Mouse (Mus musculus): ENCODE measurements around the gene Trim60. TPM values are rescaled to one million over a fixed set of nuclear protein-coding genes. Genes with fewer than 3 reads are reported as not detected.
"Not testable (repeated sequence)": the region's sequence is repeated elsewhere in the genome, so short reads cannot be mapped to it uniquely, and the experiment has no call there.

Trim60 gene
- total RNA-seq (2022), result not detected

- DNase-seq (ENCODE audit: low spot score in 2 of 2), result no peak
Observed at GRCm38 (mm10) chr8:65018423-65018822, at the start of gene Trim60, which contains the start of gene Trim61. Gene Trim60 (minus strand): TSS chr8:65018584. Gene Trim61 (minus strand): TSS chr8:65018523.

DNA sequence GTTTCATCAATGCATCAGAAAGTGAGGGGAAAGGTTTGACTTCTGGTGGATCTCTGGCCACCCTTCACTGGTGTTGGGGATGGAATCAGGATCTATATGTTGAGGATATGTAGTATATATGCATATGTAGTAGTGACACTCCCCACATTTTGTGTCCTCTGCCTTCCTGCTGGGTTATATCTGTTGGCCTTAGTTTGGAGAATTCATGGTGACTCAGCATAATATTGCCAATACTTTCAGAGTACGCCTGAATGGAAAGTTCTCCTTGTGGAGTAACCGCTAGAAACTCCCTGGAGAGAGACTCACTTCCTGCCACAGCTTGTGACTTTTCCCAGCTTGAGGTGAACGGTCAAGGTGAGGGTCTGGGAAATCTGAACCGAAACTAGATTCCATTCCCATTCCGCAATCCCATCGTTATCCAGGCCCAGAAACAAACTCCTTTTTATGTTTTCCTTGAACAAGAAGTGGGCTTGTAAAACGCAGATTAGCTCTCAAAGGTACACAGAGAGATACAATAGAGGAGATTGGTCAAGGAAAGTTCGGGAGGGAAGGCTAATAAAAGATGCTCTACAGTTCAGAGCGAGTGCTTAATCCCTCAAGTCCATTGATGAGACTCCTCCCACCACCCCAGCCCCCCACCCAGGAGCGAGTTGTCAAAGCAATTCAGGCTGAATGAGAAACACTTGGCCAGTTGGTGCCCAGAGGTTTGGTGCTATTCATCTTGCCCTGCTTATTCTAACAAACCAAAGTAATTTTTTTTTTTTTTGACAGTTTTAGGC, 49.5 kb upstream of the Trim60 start:
- DNase-seq (ENCODE audit: low spot score in 2 of 2), result no peak

DNA sequence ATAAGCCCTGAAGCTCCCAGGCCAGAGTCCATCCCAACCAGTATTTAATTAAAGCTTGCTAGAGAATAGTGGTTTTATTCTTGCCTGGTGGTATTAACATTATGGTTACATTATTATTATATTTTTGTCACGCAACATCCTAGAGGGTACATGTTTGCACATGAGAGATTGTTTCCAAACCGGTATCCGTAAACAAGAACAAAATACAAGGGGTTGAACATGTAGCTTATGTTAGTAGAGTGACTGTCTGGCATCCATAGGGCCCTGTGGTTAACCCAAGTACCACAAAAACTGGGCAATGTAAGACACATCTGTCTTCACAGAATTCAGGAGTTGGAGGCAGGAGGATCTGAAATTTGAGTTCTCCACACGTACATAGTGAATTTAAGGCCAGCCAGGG, 48.6 kb upstream of the Trim60 start:
- no peak for DNase-seq (ENCODE audit: low spot score in 2 of 2)

DNA sequence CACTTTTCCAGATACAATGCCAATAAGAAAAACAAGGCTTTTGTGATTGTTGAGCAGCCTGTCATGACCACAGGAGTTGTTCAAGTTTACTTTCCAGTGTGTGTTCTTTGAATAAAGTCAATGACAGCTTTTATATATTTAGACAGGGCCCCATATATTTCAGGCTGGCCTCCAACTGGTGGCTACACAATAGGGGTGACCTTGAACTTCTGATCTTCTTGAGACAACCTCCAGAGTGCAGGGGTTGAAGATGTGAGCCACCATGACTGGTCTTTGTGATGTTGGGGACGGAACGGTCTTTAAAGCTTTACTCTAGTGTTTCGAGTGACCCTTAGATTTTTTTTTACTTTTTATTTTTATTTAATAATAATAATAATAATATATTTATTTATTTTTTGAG, 47.2 kb upstream of the Trim60 start:
- DNase-seq (ENCODE audit: low spot score in 2 of 2), result no peak

DNA sequence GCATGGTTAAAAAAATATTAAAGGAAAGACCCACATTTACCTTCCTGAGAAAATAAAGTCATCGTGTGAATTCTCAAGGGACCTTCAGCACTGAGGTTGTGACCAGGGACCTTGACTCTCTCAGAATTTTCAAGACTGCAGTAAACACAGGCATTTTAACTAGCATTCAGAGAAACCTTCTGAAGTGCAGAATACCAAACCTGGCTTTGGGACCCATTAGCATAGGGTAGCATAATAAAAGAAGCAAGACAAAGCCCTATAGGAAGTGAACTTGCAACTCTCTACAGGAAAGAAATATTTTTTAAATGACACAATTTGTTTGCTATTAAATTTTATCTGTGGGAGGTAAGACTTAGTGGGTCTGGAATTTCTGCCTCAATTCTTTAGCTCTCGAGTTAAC, 45.7 kb upstream of the Trim60 start:
- no peak for DNase-seq (ENCODE audit: low spot score in 2 of 2)

DNA sequence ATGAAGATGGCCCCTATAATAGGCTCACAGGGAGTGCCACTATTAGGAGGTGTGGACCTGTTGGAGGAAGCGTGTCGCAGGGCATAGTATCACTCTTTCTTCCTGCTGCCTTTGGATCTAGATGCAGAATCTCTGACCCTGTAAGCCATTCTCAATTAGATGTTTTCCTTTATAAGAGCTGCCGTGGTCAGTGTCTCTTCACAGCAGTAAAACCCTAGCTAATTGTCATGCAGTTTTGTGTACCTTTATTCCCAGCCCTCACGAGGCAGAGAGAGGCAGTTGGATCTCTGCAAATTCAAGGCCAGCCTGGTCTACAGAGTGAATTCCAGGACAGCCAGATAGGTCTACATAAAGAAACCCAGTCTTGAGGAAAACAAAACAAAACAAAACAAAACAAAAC, 43.8 kb upstream of the Trim60 start:
- no peak for DNase-seq (ENCODE audit: low spot score in 2 of 2)

DNA sequence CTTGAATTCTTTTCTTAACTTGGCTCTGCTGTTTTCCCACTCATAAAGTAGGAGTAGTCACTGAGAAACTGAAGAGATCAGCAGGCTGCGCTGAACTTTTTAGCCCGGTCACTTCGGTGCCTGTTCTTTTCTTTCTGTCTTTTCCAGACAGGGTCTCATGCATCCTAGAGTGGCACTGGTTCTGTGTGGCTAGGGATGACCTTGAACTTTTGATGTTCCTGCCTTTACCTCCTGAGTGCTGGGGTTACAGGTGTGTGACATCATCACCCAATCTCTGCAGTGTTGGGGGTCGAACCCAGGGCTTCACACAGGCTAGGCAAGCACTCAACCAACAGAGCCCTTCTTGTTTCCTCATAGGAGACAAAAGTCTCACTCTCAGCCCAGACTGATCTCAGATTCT, 38.3 kb upstream of the Trim60 start:
- no peak for DNase-seq (ENCODE audit: low spot score in 2 of 2)

- no peak for DNase-seq (ENCODE audit: low spot score in 2 of 2)
Observed at GRCm38 (mm10) chr8:65053968-65054367, 35.6 kb upstream of the Trim60 start.

- DNase-seq (ENCODE audit: low spot score in 2 of 2), result no peak
Observed at GRCm38 (mm10) chr8:65053554-65053953, 35.2 kb upstream of the Trim60 start.

DNA sequence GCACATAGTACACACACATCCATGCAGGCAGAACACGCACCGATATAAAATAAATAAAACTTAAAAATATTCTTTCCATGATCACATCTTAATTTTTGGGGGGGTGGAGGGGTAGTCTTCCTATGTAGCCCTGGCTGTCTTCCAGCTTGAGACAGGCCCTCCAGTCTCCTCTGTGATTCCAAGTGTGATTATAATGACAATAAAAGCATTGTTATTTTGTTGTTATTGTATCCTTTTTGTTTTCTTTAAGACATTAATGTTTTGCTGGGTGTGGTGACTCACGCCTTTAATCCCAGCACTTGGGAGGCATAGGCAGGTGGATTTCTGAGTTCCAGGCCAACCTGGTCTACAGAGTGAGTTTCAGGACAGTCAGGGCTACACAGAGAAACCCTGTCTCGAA, 29.4 kb upstream of the Trim60 start:
- DNase-seq (ENCODE audit: low spot score in 2 of 2), result no peak

DNA sequence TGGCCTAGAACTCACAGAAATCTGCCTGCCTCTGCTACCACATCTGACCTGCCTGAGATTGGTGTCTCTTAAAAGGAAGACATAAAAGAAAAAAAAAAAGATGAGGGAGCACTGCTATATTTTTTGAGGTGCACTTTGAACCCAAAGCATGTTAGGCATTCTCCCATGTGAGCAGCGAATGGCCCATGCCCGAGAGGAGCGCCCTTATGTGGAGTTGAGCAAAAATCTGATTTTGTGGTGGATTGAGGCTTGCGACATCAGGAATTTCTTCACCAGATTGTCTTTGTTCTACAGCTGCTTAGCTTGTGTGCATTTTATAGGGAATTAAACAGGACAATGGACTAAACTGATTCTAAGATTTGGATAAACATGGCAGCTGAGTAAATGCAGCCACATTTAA, 28.8 kb upstream of the Trim60 start:
- DNase-seq (ENCODE audit: low spot score in 2 of 2), result no peak

GRCm38 (mm10) chr8:65046565-65046964, 28.2 kb upstream of the Trim60 start:
- no peak for DNase-seq (ENCODE audit: low spot score in 2 of 2)

- DNase-seq (ENCODE audit: low spot score in 2 of 2), result peak; percentile 6 to 13
Observed at GRCm38 (mm10) chr8:65037117-65037533, 18.7 kb upstream of the Trim60 start, which contains the start of gene Apela. Gene Apela (minus strand): TSS chr8:65037336.

DNA sequence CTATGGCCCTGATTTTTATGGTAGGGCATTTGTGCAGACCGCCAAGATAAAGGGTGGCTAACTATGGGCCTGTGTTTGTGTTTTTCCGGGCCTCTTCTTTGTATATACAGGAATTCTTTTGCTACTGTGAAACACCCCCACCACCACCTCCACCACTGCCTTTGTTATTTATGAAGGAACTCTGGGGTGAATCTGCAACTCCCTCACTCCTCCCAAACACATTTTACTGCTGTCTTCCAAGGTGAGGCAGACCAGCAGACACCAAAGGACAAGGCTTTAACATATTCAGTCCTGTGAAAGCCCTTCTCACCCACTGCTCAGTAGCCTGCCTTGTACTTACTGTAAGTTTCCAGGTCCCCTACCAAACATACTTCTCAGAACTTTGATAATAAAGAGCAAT, 15.8 kb upstream of the Trim60 start:
- no peak for DNase-seq (ENCODE audit: low spot score in 2 of 2)

DNA sequence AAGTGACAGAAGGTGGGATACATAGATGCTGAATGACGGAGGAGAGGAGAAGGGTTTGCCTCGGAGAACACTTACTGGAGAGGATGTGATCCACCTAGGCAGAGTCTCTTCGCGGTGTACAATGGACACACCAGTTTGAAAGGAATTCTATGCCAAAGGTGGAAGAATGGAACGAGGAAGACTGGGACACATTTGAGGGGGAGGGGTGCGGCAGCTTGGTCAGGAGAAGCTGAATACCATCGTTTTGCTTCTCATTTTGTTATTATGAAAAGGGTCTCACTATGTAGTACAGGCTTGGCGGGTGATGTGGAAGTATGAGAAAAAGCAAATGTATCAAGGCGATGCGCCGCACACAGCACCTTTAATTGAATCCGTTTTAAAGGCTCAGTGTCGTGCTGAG, 14.7 kb upstream of the Trim60 start:
- no peak for DNase-seq (ENCODE audit: low spot score in 2 of 2)

DNA sequence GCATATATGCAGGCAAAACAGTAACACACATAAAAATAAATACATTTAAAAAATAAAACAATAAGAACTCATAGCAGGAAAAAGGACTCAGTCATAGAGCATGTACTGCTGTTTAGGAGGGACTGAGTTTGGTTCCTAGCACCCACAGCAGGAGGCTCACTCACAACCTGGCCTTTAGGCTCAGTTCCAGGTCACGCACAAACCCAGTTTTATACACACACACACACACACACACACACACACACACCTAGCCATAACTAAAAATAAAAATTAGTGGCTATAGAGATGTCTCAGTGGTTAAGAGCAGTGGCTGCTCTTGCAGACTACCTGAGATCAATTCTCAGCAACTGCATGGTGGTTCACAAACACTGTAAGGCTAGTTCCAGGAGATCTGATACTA, 13.7 kb upstream of the Trim60 start:
- DNase-seq (ENCODE audit: low spot score in 2 of 2), result no peak

GRCm38 (mm10) chr8:65030735-65031485, 12.5 kb upstream of the Trim60 start:
- no peak for DNase-seq (ENCODE audit: low spot score in 2 of 2)

GRCm38 (mm10) chr8:65029776-65030175, 11.4 kb upstream of the Trim60 start:
- no peak for DNase-seq (ENCODE audit: low spot score in 2 of 2)

DNA sequence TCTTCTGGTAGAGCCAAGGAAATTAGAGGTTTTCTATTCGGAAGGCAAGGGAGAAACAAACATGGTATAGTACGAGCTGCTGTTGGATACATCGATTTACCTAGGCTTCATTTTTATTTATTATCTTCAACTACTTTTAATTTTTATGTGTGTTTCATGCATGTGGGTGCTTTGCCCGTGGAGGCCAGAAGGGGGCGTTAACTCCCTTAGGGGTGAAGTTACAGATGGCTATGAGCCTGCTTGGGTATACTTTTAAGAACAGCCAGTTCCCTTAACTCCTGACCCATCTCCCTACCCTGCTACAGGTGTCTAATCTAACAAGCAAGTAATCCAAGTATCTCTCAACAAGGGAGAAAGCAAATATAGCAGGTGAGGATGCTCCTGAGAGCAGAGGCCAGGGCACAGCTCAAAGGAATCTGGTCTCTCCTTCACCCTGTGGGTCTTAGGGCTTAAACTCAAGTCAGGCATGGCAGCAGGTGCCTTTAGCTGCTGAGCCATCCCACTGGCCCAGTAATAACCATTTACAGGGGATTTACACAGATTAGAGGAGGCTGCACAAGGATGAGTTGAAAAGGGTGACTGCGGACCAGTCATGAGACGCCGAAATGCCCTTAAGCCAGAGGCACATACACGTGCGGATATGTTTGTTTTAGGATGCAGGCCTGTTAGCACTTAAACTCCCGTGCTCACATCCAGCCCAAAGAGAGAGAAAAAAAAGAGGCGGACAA, 10.7 kb upstream of the Trim60 start:
- no peak for DNase-seq (ENCODE audit: low spot score in 2 of 2)

DNA sequence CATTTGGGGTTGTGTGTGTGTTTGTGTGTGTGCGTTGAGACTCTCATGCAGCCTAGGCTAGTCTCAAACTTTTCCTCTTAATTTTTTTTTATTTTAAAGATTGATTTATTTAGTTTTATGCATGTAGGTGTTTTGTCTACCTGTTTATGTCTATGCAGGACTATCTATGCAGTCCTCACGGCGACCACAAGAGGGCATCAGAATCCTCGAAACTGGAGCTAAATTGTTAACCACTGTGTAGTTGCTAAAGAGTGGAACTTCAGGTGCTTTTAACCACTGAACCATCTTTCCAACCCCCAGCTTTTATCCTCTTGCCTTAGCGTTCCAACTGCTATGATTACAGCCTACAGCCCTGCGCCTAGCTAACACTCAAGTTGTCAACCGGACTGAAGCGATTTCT, 4.1 kb upstream of the Trim60 start:
- DNase-seq (ENCODE audit: low spot score in 2 of 2), result peak; percentile 25 to 79

DNA sequence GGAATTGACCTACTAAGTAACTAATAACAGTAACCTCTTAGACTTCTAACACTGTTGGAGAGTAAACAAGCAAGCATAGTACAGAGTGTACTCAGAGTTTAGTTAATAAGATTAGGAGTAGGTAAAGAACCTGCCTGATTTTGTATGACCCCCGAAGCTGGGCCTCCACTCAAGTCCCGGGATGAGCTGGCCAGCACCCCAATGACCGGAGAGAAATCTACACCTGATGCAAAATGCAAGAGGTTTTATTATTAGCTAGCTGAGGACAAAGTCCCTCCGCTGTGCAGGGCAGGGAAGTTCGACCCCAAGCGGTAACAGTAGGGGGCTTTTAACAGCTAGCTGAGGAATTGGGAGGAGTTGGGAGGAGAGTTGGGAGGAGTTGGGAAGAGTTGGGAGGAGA, 10.8 kb downstream of the Trim60 start:
- DNase-seq (ENCODE audit: low spot score in 2 of 2), result not testable (repeated sequence)

DNA sequence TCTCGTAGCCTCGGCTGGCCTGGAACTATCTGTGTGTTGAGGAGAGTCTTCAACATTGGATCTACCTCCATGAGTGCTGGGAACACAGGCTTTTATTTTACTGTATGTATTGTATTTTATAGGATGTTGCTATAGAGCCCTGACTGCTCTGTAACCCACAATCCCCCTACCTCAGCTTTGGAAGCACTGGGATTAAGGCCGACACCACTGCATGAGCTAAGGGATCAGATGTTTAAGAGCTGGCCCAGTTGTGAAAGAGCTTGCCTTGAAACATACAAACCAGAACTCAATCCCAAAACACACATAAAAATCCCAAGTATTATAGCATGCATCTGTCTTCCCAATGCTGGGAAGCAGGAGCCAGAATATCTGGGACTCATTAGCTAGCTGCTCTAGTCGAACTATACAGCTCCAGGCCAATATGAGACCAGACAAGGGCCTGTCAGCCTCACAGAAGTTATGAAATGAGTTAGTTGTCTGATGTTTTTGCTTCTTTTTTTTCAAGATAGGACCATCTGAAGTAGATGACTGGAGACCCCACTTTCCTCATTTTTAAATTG, 19.5 kb downstream of the Trim60 start:
- no peak for DNase-seq (ENCODE audit: low spot score in 2 of 2)
